Mouse (Mus musculus) embryo, embryonic 10 days (tissue): ENCODE measurements around the gene Upb1.
A peak's percentile ranks its signal among the peaks of the same experiment; 100 is the strongest.
"Not testable (repeated sequence)": the region's sequence is repeated elsewhere in the genome, so short reads cannot be mapped to it uniquely, and the experiment has no call there.

Experiments used
- DNase-seq: peaks from one replicate; pipeline ENCODE4 v3.0.0-alpha.2; 2015; ENCODE audit warnings: low spot score

The Upb1 gene

DNA sequence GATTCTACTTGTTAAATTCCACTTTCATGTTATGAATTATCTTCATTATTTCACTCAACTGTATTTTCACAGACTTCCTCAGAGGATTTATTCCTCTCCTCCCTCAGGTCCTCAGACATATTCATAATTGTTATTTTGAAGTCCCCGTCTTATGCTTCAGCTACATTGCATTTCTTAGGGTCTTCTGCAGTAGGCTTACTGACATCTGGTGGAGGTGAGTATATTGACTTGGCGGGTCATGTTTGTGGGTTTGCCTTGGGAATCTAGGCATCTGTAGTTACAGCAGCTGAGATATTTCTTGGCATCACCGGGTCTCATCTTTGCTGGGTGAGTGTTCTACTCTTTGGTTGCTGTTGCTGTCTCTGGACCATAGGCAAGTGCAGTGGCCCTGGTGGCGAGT, at the start of gene Upb1:
Gene Upb1 (plus strand): TSS at position 158 of the 400 bp plus-strand sequence.
- no peak for DNase-seq

DNA sequence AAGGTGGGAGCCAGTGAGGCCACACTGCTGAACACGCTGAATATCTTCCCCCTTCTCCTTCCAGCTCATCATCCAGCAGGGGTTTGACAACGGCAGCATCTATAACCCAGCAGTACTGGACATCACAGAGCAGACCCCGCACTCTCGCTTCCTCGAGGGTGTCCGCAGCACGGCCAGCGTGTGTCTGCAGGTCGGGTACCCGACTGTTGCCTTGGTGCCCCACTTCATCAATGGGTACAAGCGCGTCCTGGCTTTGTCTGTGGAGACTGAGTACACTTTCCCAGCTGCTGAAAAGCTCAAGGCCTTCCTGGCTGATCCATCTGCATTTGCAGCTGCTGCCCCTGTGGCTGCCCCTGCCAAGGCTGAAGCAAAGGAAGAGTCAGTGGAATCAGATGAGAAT, 48.4 kb upstream of the Upb1 start:
- DNase-seq, result no peak

DNA sequence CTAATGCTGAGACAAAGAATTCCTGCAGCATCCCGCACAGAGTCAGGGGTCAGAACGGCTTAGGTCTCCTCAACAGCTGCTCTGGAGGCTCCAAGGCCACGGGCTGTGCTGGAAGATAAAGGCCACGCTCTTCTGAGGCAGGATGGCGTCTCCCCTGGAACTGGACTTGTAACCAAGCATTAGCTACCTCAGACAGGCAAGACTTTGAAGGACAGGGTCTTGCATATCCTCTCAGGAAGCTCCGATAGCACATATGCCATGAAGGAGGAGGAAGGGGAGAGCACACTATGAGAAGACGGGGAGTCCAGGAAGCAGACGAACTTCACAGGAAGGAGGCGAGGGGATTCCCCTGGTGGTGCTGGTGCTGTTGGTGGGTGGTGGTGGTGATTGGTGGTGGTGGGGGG, 47.1 kb upstream of the Upb1 start:
- not testable (repeated sequence) for DNase-seq

DNA sequence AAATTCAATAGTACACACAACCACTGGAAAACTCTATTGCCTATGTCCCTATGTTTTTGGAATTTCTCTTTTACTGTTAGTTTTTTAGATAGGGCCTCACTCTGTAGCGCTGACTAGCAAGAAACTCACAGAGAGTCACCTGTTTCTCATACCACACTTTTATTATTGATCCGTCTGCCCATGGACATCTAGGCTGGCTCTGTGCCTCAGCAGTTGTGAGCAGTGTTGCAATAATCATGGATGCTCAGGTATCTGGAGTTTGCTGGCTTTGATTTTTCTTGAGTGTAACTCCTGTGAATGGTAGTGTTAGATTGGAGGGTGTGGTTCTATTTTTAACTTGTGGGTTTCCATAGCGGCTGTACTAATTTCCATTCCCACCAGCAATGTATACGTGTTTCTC, 45.6 kb upstream of the Upb1 start:
- no peak for DNase-seq

DNA sequence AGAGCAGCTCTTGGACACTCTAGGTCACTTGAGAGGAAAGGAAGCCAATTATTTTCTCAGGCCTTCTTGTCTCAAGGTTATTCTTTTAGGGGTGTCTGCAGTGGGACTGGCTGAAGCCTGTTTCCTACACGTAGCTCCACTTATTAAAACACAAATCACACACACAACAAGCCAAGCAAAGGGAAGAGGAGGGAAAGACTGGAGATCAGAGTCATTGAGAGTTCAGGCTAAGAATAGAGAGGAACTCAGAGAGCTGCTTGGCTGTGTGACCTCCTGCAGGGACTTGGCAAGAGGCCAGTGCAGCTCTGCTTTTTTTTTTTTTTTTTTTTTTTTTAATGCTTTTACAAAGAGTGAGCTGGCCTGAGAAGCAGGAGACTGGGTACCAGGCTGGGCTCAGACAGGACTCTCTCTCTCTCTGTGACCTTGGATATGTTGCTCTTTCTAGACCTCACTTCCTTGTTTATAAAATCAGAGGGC, 36.7 kb upstream of the Upb1 start:
- DNase-seq, result peak; percentile 7

DNA sequence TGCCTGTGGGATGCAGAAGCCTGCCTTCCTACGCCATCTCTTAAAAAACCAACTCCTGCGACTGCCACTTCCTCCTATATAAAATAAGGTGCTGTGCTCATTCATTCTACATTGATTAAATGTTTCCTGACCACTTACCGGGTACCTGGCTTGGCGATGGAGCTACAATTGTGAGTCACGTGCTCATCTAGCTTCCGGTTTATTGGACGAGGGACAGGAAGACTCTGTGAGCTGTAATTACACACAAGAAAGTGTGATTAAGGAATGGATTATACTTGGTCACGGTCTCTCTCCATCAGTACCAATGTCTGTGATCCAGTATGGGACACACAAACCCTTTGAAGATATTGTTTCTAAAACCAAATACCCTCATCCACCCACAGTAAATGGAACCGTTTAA, 36.1 kb upstream of the Upb1 start:
- DNase-seq, result no peak

DNA sequence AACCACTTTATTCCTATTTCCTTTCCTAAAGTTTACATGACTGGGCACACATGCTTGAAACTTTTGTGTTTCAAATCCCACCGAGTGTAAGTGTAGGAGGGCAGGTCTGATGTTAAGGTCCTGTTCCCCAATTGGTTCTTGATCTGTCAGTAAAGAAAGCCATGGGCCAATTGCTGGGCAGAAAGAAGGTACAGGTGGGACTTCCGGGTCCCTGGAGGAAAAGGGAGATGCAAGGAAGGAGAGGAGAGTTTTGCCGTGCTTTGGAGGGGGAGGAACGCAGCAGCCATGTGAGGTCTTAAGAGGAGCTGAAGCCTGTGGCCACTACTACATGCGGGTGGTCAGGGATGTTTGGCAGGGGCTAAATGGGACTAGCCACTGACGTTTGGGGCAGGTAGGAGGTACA, 35.7 kb upstream of the Upb1 start:
- no peak for DNase-seq

DNA sequence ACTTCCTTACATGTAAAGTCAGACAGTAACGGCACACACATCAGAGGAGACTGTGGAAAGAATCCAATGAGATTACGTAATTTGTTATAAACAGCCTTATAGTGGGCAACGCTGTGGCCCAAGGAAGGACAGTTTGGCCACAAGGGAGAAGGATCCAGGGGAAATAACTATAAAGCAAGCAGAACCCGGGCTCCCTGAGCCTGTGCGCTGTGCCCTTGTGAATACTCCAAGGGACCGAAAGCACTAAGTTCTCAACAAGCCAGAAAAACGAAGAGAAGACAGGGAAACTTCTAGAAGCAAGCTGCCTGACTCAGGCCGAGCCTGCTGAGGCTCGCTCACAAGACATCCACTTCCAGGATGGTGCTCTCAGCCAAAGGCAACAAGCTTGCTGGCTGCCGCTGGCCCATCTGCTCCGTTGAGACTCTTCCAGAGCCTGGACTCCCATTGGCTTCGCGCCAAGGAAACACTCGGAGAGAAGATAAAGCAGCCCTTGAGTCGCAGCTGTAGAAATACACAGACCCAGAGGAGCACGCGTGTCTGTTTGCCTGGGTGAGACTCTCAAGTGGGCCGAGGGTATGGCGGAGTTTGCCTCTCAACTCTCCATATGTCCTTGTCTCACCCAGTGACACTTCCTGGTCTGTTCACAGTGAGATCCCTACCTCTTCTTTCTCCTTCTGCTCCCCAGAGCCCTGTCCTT, 27.1 kb upstream of the Upb1 start:
- not testable (repeated sequence) for DNase-seq

DNA sequence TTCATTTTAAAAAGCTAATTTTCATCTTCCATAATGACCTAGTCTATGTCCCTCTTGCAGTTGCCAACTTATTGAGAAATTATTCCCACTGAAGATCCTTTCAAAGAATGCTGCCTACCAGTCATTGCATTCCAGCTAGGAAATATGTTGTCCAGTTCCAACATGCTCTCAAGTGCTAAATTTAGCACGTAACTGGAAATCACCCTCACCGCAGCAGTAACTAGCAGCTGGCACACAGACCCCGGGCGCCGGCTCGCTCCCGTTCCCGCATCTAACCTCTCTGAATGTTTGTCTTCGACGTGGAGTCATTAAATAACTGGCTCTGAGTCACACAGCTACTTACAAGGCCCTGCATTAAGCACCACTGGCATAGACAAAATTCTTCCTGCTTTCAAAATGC, 22.2 kb upstream of the Upb1 start:
- no peak for DNase-seq

DNA sequence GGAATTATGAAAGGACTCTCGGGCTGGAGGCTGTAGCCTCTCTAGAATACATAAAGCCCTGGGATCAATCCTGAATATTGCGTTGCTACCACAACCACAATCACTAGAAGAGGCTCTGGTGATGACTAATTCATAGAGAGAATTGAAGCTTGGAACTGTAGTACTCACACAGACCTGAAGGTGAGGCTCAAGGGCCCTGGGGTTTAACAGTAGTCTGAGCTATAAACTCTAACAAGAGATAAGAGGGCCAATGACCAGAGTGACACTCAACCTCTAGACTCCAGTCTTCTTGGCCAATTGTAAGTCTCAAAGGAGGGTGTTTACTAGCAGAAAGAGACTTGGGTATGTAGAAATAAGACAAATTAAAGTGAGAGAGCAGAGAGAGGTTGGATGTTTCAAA, 10.8 kb upstream of the Upb1 start:
- no peak for DNase-seq

DNA sequence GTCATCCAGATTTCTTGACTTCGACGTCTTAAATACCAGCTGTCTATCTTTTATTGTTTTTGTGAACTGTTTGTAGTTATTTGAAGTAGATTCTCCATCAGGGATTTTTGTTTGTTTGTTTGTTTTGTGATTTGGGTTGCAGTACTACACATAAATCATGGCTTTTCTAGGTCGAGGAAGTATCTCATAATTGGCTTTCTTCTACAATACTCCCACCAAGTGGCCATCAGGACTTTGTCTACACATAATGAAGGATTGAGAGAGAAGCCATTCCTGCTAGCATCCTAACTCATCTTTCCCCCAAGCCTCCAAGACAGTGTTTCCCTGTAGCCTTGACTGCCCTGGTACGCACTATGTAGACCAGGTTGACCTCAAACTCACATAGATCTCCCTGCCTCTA, 10.1 kb upstream of the Upb1 start:
- no peak for DNase-seq

DNA sequence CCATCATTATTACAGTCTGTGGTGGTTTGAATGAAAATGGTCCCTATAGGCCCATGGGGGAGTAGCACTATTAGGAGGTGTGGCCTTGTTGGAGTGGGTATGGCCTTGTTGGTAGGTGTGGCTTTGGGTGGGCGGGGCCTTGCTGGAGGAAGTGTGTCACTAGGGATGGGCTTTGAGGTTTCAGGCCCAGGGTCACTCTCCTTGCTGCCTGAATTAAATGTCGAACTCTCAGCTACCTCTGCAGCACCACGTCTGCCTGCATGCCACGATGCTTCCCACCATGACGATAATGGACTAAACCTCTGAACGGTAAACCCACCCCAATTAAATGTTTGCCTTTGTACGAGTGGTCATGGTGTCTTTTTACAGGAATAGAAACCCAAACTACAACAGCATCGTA, 6.1 kb upstream of the Upb1 start:
- DNase-seq, result no peak

DNA sequence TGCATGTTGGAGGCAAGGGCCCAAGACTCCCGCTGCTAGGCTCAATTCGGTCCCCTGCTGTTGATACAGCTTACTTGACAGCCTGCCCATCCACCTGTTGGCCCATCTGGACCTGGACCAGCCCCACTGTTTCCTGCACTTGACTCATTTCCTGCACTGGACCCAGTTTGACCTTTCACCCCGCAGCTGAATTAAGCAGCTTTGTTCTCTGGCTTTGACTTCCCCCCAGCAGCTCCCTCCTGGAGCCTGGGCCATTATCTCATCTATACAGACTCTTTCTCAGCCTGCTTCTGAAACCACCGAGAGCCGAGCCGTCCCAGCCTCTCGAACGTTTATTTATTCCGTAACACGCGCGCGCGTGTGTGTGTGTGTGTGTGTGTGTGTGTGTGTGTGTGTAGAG, 3.9 kb upstream of the Upb1 start:
- DNase-seq, result peak; percentile 28

DNA sequence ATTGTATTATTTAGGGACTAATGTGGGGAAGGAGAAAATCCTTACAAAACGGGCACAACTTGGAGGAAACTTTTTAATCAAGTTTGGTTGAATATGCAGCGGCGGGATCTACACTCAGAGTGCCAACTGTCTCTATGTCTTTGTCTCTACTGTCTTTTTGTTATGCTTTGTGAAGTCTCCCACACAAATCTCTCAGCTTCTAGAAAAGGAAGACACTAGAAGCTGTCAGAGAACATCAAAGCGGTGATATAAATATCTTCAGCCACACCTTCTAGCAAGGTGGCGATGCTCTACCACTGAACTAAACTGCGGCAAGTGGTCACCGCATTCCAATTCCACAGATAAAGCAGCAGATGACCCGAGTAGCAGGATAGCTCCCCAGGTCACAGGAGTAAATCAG, 5.0 kb downstream of the Upb1 start:
- DNase-seq, result no peak

DNA sequence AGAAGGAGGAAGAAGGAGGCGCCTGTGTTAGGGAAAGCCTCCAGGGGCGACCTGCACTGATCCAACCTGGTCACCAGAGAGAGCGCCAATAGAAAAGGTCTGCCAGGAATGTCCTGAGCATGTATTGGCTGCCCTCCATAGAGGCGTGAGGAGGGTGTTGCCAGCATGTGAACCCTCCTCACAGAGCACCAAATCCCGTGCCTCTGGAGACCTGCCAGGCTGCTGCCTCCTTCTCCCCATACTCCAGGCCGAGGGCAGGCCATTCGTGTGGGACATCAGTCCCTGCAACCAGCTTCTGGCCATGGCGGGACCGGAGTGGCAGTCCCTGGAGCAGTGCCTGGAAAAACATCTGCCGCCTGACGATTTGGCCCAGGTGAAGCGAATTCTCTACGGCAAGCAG, 5.8 kb downstream of the Upb1 start:
- no peak for DNase-seq

DNA sequence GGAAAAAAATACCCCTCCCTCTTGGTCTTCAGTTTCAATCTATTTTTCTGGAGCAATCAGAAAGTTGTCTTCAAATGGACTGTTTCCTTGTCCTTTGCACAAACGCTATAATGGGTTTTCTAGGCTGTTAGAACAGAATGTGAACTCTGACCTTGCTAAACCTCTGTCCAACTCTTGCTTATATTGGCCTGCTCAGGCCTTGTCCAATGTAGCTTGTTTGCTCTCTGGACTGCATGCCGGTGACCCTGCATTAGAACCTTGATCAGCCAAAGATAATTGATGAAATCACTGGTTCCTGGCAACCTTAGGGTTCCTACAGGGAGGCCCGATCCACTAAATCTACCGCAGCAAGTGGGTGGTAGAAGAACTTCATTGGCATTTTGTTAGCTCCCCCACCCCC, 6.8 kb downstream of the Upb1 start:
- no peak for DNase-seq

DNA sequence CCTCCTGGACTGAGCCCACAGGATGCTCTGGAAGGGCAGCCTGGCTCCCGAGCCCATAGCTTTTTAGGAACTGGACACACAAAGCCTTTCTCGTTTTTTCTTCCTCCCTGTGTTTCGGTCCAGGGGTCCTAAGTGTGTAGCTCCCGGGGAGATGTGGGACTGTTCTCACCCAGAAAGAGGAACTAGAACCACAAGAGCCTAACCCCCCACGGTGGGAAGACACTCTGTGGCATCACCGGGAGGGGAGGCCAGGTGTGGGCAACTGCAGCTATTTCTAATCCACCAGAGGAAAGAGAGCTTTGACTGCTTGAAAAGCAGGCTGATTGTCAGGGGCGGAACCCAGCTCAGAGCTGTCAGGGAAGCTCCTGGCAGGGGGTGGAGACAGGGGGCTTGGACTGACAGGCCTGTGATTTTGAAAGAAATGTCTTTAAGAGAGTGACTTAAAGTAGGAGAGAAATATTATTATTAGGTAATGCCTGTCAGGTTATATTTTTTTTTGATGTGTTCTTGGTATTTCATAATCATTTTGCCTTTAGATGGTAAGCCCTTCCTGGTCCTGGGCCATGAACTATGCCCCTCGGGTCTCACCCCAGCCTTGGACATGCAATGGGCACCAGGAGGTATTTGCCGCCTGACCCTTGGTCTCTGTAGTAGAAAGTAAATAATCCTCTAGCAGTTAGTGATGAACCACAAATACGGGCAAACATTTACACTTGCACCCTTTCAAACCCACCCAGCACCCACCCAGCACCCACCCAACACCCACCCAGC, 10.6 kb downstream of the Upb1 start:
- not testable (repeated sequence) for DNase-seq

DNA sequence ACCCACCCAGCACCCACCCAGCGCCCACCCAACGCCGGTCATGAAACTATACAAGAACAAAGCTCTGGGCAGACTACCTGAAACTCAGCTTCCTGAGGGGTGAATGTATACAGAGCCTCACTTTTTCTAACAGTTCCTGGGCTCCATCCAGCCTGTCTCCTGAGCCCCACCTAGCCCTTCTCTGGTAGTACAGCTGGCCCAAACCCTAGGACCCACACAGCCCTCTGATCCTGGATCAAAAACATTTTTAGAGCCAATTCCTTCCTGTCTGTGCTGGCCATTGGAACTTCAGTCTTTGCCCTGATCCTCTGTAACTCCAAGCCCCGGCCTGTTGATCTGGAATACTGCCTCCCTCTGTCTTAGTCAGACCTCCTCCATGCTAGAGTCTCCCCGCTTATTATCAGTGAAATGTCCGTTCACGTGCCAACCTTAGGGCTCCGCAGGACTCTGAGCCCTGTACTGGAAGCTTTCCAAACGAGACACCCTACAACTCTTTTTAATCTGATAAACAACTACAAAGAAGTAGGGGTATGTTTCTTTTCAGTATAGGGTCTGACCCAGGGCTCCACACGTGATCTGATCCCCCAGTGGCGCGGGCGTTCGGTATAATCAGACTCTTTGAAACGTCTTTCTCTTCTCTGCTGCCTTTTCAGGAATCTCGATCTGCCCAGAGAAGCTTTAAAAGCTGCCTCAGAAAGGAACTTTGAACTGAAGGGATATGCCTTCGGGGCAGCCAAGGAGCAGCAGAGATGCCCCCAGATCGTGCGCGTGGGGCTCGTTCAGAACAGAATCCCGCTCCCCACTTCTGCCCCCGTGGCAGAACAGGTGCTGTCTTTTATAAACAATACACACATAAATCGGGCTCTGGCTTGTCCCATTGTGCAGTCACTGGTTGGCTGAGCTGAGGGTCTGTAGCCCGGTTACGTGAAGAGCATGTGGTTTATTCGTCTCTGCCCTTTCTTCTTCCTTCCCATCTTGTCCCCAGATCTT, 11.5 kb downstream of the Upb1 start:
- no peak for DNase-seq

DNA sequence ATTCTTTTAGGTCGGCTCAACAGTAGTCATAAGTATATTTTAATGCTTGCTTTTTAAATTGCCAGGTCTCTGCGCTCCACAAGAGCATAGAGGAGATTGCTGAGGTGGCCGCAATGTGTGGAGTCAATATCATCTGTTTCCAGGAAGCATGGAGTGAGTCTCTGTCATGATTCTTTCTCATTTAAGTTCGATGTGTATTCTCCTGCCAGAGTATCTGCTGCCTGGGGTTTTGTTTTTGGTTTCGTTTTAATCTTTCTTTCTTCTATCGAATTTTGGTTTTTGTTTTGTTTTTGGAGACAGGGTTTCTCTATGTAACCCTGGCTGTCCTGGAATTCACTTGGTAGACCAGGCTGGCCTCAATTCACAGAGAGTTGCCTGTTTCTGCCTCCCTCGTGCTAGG, 14.0 kb downstream of the Upb1 start:
- DNase-seq, result no peak

DNA sequence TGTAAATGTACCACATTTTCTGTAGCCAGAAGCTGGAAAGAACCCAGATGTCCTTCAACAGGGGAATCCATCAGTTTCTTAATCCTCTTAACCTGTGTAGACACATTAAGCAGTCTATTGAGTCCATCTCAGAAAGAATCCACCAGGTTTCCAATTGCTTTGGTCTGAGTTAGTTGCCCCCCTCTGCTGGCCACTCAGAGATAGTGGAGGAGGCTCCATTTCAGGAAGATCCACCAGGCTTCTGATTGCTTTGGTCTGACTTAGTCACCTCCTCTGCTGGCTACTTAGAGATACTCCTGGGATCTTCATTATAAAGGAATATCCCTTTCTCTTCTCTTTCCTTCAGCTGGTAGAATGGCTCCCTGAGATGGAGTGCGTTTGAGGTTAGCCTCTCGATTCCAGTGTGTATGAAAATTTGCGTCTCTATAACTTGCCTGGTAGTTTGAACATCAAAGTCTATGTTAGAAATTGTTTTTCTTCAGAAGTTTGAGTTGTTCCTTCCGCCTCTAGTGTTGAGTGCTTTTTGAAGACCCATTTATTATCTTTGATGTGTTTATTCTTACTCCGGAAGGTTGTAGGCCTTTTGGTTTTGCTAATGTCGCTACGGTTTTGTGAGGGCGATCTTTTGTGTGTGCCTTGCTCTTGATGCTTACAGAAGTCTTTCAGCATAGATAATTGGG, 16.6 kb downstream of the Upb1 start:
- no peak for DNase-seq

DNA sequence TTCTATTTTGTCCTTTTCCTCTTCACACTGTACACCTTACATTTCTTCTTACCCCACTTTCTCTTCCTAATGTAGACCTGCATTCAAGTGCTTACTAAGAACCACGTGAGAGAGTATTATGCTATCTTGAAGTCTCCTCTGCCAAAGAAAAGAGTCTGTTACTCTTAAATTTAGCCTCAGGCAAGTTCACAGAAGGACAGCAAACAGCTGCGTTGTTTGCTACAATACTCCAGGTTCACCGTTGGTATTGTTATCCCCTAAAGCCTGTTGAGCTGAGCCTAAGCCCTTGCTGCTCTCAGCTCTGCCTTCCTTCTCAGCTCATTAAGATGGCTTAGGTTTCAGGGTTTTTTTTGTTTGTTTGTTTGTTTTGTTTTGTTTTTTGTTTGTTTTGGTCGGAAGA, 17.8 kb downstream of the Upb1 start:
- DNase-seq, result no peak

DNA sequence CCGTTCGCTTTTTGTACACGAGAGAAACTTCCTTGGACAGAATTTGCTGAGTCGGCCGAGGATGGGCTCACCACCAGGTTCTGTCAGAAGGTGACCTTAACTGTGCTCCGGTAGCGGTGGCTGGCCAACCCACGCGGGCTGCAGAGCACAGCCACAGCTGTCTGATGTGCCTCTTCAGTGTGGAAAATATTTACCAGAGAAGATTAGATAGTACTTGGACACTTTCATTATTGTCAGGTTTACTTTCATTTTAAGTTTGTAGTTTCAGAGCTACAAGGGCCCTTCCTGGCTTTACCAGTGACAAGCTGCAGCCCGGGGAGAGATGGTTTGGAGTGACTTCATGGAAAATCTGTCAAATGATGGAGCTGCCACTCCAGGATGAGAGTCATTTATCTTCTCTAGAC, 23.6 kb downstream of the Upb1 start:
- DNase-seq, result no peak
